Mouse (Mus musculus): ENCODE measurements around the gene Mdn1.

DNA sequence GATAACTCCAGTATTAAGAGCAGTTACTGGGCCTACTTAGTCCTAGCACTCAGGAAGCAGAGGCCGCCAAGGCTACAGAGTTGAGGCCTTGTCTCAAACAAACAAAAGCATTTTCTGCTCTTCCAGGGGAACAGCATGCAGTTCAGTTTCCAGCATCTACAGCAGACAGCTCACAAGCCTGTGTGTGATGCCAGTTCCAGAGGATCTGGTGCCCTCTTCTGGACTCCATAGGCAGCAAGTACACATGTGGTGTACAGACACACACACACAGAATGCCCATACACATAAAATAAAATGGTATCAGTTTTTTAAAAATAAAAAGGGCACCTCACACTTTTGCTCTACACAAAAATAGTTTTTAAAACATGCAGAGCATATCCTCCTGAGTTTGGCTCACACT, 11.4 kb downstream of the Mdn1 start:
- no peak for TF ChIP-seq ZC3H11A (IDR thresholded peaks at IDR 0.05; ENCODE audit: borderline replicate concordance, low read depth, low read length)
- no peak for TF ChIP-seq HCFC1 (IDR thresholded peaks at IDR 0.05; ENCODE audit: borderline replicate concordance, insufficient read depth, low read length)
